Comparison of ENCODE assay signal across 9 mouse cellular contexts in genomic region chr3:39705610-39706009, GRCm38 (mm10).
DNase-seq lines count a peak whose midpoint lies in the region; ATAC-seq and TF ChIP-seq lines count a peak whose summit lies in the region.
"Had no signal": no experiment of that assay in that cellular context is flagged by ENCODE, and none has a peak within 500 bp of the region (broad histone marks: within the 10 kb centered on the region; RNA-seq: fewer than 3 reads in every experiment).

No protein-coding gene starts in this region.

- no peak for TF ChIP-seq POLR2A in cortical plate, adult 2 months (IDR thresholded peaks at IDR 0.05; ENCODE audit: extremely low read depth, insufficient read depth, low read length)

- H3K27me3 ChIP-seq in heart, postnatal 0 days (ENCODE audit: control insufficient read depth, insufficient read depth, low read length) = no peaks in the 10 kb centered on the region
- H3K27me3 ChIP-seq in lung, embryonic 14.5 days (ENCODE audit: insufficient read depth, low read length) = no peaks in the 10 kb centered on the region

- intact Hi-C loops in heart, postnatal 14 days (cut with DNase I) = loop anchor here (5.0 kb wide), 1 partner anchor 823 kb away; no protein-coding TSS in a partner anchor

- H3K27ac ChIP-seq in heart, postnatal 0 days (ENCODE audit: low read depth) = no peak overlapping the region
- no peak overlapping the region for H3K27ac ChIP-seq in lung, embryonic 14.5 days (ENCODE audit: low read depth)
- no peak overlapping the region for H3K27ac ChIP-seq in ES-E14 (ENCODE audit: insufficient read depth, low read depth, low read length, poor library complexity, severe bottlenecking)
- no peak overlapping the region for H3K27ac ChIP-seq in cortical plate, adult 2 months (ENCODE audit: insufficient read depth, low read length)

- H3K4me1 ChIP-seq in heart, postnatal 0 days (ENCODE audit: control insufficient read depth, insufficient read depth) = no peaks in the 10 kb centered on the region
- H3K4me1 ChIP-seq in lung, embryonic 14.5 days (ENCODE audit: insufficient read depth) = no peaks in the 10 kb centered on the region
- H3K4me1 ChIP-seq in ES-E14 (ENCODE audit: control insufficient read depth in 2 of 2, insufficient read depth in 2 of 2, low read length in 2 of 2, poor library complexity in 1 of 2) = no peaks in the 10 kb centered on the region
- no peaks in the 10 kb centered on the region for H3K4me1 ChIP-seq in cortical plate, adult 2 months (ENCODE audit: control insufficient read depth, insufficient read depth, low read length)

- no peak overlapping the region for H3K4me2 ChIP-seq in heart, postnatal 0 days (ENCODE audit: low read depth, low read length)
- H3K4me2 ChIP-seq in lung, embryonic 14.5 days = no peak overlapping the region

- TF ChIP-seq EP300 in heart, postnatal 0 days (IDR thresholded peaks at IDR 0.05; ENCODE audit: low read depth) = no peak

- no peak overlapping the region for H3K9ac ChIP-seq in heart, postnatal 0 days (replicated peaks; ENCODE audit: low read depth, low read length)
- H3K9ac ChIP-seq in lung, embryonic 14.5 days = no peak overlapping the region
- no peak overlapping the region for H3K9ac ChIP-seq in ES-E14 (ENCODE audit: insufficient read depth, low read depth, low read length, poor library complexity, severe bottlenecking)

- no peak for ATAC-seq in heart, postnatal 0 days (ENCODE audit: insufficient read depth, low read depth)
- ATAC-seq in lung, embryonic 14.5 days (ENCODE audit: insufficient read depth) = no peak
- ATAC-seq: hindbrain, embryonic 16.5 days had no signal

- WGBS in heart, postnatal 0 days = 76% methylated on average over 1 of the region's 1 CpGs
- 84% methylated on average over 1 of the region's 1 CpGs for WGBS in lung, embryonic 14.5 days

- no peak overlapping the region for H3K4me3 ChIP-seq in heart, postnatal 0 days (ENCODE audit: low read depth, low read length)
- H3K4me3 ChIP-seq in lung, embryonic 14.5 days (ENCODE audit: low read depth, low read length) = no peak overlapping the region
- no peak overlapping the region for H3K4me3 ChIP-seq in ES-E14 (ENCODE audit: insufficient read depth in 1 of 2, low read depth in 1 of 2, low read length in 2 of 2, poor library complexity in 1 of 2, severe bottlenecking in 1 of 2)
- H3K4me3 ChIP-seq in cortical plate, adult 2 months (ENCODE audit: insufficient read depth, low read length) = no peak overlapping the region

- in situ Hi-C loops in ES-E14 (cut with MboI; ENCODE audit: low sequenced_read_pairs in 2 of 2, unreplicated experiment in 2 of 2) = loop anchor here (10.0 to 25.0 kb wide), 2 partner anchors 818 to 821 kb away; partner anchors contain the start of gene Fat4 (in 2 of the 2)

- H3K36me3 ChIP-seq in heart, postnatal 0 days (replicated peaks; ENCODE audit: control insufficient read depth, insufficient read depth, low read length) = no peaks in the 10 kb centered on the region
- no peaks in the 10 kb centered on the region for H3K36me3 ChIP-seq in lung, embryonic 14.5 days (ENCODE audit: insufficient read depth)
- no peaks in the 10 kb centered on the region for H3K36me3 ChIP-seq in ES-E14 (ENCODE audit: control insufficient read depth, insufficient read depth, low read length, poor library complexity, severe bottlenecking)

- DNase-seq in heart, postnatal 0 days (ENCODE audit: low spot score) = no peak
- DNase-seq in heart, postnatal 14 days = no peak
- peak; percentile 31 for DNase-seq in lung, embryonic 14.5 days
- no peak for DNase-seq in lung, postnatal 25 days (ENCODE audit: low spot score)
- DNase-seq in ES-E14 (ENCODE audit: low read depth, low spot score) = peak; percentile 11
- DNase-seq in urinary bladder, postnatal 25 days (ENCODE audit: low spot score) = no peak
- DNase-seq: gastrocnemius, postnatal 10 days had no signal

- no peaks in the 10 kb centered on the region for H3K9me3 ChIP-seq in heart, postnatal 0 days (replicated peaks; ENCODE audit: control insufficient read depth, low read length)
- H3K9me3 ChIP-seq in lung, embryonic 14.5 days (ENCODE audit: low read depth, low read length) = no peaks in the 10 kb centered on the region
- no peaks in the 10 kb centered on the region for H3K9me3 ChIP-seq in ES-E14 (ENCODE audit: control insufficient read depth, insufficient read depth, low read depth, low read length)

- peak; percentile 27 for TF ChIP-seq CTCF in heart, postnatal 0 days (IDR thresholded peaks at IDR 0.05; ENCODE audit: low read depth)
- peak; percentile 43 for TF ChIP-seq CTCF in lung, embryonic 14.5 days (IDR thresholded peaks at IDR 0.05; ENCODE audit: low read depth)
- TF ChIP-seq CTCF in cortical plate, adult 2 months (IDR thresholded peaks at IDR 0.05; ENCODE audit: extremely low read depth, insufficient read depth, low read length) = peak; percentile 31

TF ChIP-seq in ES-E14, 5 proteins besides CTCF, POLR2A, EP300 and RAD21:
- peak; percentile 2; the same call in 1 of the 2 replicates for TF ChIP-seq ZC3H11A (IDR thresholded peaks at IDR 0.05; ENCODE audit: borderline replicate concordance, low read depth, low read length)
- TF ChIP-seq MAFK (IDR thresholded peaks at IDR 0.05; ENCODE audit: insufficient read depth, low read depth, low read length) = no peak
- TF ChIP-seq ZNF384 (IDR thresholded peaks at IDR 0.05; ENCODE audit: low read depth, low read length) = no peak
- TF ChIP-seq HCFC1 (IDR thresholded peaks at IDR 0.05; ENCODE audit: borderline replicate concordance, insufficient read depth, low read length) = no peak
- no peak for TF ChIP-seq CHD2 (IDR thresholded peaks at IDR 0.05; ENCODE audit: low read depth, low read length)

Comparison
In these comparisons a context has a peak if more than half of its experiments do, and no peak if none do; other contexts are left out.
1. DNase-seq: peak in lung, embryonic 14.5 days (single experiment) and ES-E14 (single experiment); none in heart, postnatal 0 days (single experiment), heart, postnatal 14 days (0 of 2), lung, postnatal 25 days (single experiment) and urinary bladder, postnatal 25 days (single experiment).
2. Peak in every context shown above with its lines, with median percentiles within 50 percentile points of each other: CTCF ChIP-seq.